Mouse (Mus musculus): ENCODE data around the gene Gucy1a1. TPM values are rescaled to one million over a fixed set of nuclear protein-coding genes. Genes with fewer than 3 reads are reported as not detected.
"Not testable (repeated sequence)": the region's sequence is repeated elsewhere in the genome, so short reads cannot be mapped to it uniquely, and the experiment has no call there.

Gene Gucy1a1
- total RNA-seq (2014; fragmentation: Nextera tagmentation) (not detected in 2 replicates), total RNA-seq (2017) (0.22 TPM in 1 of 2 replicates, not detected in the other)

- ATAC-seq (replicated peaks; ENCODE audit: poor library complexity, severe bottlenecking), result peak; percentile 60
Observed at GRCm38 (mm10) chr3:82145126-82145901, at the start of gene Gucy1a1. Gene Gucy1a1, minus strand, starts transcription at chr3:82145789.

- no peak for ATAC-seq (replicated peaks; ENCODE audit: poor library complexity, severe bottlenecking)
Observed at GRCm38 (mm10) chr3:82191559-82192245, 46.1 kb upstream of the Gucy1a1 start.

GRCm38 (mm10) chr3:82185626-82186025 is 40.0 kb upstream of the Gucy1a1 start:
- ATAC-seq (replicated peaks; ENCODE audit: poor library complexity, severe bottlenecking), result no peak

- ATAC-seq (replicated peaks; ENCODE audit: poor library complexity, severe bottlenecking), result no peak
Observed at GRCm38 (mm10) chr3:82181500-82181899, 35.9 kb upstream of the Gucy1a1 start.

GRCm38 (mm10) chr3:82180253-82180652 is 34.7 kb upstream of the Gucy1a1 start:
- ATAC-seq (replicated peaks; ENCODE audit: poor library complexity, severe bottlenecking), result no peak

GRCm38 (mm10) chr3:82175501-82175900 is 29.9 kb upstream of the Gucy1a1 start:
- ATAC-seq (replicated peaks; ENCODE audit: poor library complexity, severe bottlenecking), result no peak

GRCm38 (mm10) chr3:82167064-82167463 is 21.5 kb upstream of the Gucy1a1 start:
- ATAC-seq (replicated peaks; ENCODE audit: poor library complexity, severe bottlenecking), result no peak

GRCm38 (mm10) chr3:82165937-82166336 is 20.3 kb upstream of the Gucy1a1 start:
- no peak for ATAC-seq (replicated peaks; ENCODE audit: poor library complexity, severe bottlenecking)

- ATAC-seq (replicated peaks; ENCODE audit: poor library complexity, severe bottlenecking), result not testable (repeated sequence)
Observed at GRCm38 (mm10) chr3:82162992-82163391, 17.4 kb upstream of the Gucy1a1 start.

GRCm38 (mm10) chr3:82145978-82146377 is 389 bp upstream of the Gucy1a1 start:
- ATAC-seq (replicated peaks; ENCODE audit: poor library complexity, severe bottlenecking), result no peak

GRCm38 (mm10) chr3:82144725-82145125 is 864 bp downstream of the Gucy1a1 start:
- peak; percentile 10; the same call in 1 of the 2 replicates for ATAC-seq (replicated peaks; ENCODE audit: poor library complexity, severe bottlenecking)

GRCm38 (mm10) chr3:82140781-82141180 is 4.8 kb downstream of the Gucy1a1 start:
- ATAC-seq (replicated peaks; ENCODE audit: poor library complexity, severe bottlenecking), result peak; percentile 49; the same call in 1 of the 2 replicates

- ATAC-seq (replicated peaks; ENCODE audit: poor library complexity, severe bottlenecking), result no peak
Observed at GRCm38 (mm10) chr3:82138002-82138667, 7.5 kb downstream of the Gucy1a1 start.

- no peak for ATAC-seq (replicated peaks; ENCODE audit: poor library complexity, severe bottlenecking)
Observed at GRCm38 (mm10) chr3:82135483-82135882, 10.1 kb downstream of the Gucy1a1 start.

GRCm38 (mm10) chr3:82129258-82129657 is 16.3 kb downstream of the Gucy1a1 start:
- no peak for ATAC-seq (replicated peaks; ENCODE audit: poor library complexity, severe bottlenecking)

GRCm38 (mm10) chr3:82124567-82124966 is 21.0 kb downstream of the Gucy1a1 start:
- ATAC-seq (replicated peaks; ENCODE audit: poor library complexity, severe bottlenecking), result no peak

GRCm38 (mm10) chr3:82118916-82119315 is 26.7 kb downstream of the Gucy1a1 start:
- ATAC-seq (replicated peaks; ENCODE audit: poor library complexity, severe bottlenecking), result no peak

GRCm38 (mm10) chr3:82112439-82112838 is 33.1 kb downstream of the Gucy1a1 start:
- no peak for ATAC-seq (replicated peaks; ENCODE audit: poor library complexity, severe bottlenecking)

GRCm38 (mm10) chr3:82111986-82112385 is 33.6 kb downstream of the Gucy1a1 start:
- no peak for ATAC-seq (replicated peaks; ENCODE audit: poor library complexity, severe bottlenecking)

- ATAC-seq (replicated peaks; ENCODE audit: poor library complexity, severe bottlenecking), result no peak
Observed at GRCm38 (mm10) chr3:82108951-82109350, 36.6 kb downstream of the Gucy1a1 start.

GRCm38 (mm10) chr3:82104229-82104628 is 41.4 kb downstream of the Gucy1a1 start:
- ATAC-seq (replicated peaks; ENCODE audit: poor library complexity, severe bottlenecking), result no peak

All from granulocyte monocyte progenitor cell, adult 5-6 weeks (primary cell).